Mouse (Mus musculus): ENCODE results near the gene Pygo2.

Gene Pygo2

DNA sequence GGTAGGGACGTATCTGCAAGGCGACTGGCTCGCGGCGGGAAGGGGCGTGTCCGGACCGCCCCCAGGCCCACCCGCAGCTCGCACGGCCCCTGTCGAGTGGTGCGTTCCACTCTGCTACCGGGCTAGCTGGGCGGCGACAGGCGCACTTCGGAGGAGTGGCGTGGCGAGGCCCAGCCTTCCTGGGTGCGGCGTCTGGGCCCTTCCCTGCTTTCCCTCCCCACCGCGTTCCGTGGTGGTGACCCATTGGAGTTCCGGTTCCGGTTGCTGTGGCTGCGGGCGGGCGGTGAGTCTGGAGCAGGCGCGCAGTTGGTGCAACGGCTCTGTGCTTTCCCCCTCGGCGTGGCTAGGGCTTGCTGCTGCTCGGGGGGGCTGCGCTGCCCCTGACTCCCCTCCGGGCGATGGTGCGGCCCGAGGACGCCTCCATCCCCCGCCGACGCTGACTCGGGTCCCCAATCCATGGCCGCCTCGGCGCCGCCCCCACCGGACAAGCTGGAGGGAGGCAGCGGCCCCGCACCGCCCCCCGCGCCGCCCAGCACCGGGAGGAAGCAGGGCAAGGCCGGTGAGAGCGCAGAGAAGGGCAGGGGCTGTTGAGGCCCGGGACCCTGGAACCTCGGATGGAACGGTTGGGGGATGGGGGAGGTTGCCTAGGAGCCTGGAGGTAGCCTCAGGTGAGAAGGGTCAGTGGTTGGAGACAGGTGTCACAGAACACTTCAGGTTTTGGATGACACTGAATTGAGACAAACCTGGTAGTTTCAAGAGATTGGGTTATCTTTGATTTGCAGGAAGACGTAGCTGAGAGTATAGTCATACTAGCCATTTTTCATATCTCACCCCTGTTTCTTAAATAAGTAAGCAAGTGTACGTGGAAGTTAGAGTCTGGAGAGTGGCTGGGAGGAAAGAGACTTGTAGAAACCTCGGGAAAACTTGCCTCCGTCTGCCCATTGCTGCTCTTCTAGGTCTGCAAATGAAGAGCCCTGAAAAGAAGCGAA, at the start of gene Pygo2:
TSS of gene Pygo2 (plus strand) at position 44 of the 989 bp plus-strand sequence.
- CTCF ChIA-PET = no interaction called here

DNA sequence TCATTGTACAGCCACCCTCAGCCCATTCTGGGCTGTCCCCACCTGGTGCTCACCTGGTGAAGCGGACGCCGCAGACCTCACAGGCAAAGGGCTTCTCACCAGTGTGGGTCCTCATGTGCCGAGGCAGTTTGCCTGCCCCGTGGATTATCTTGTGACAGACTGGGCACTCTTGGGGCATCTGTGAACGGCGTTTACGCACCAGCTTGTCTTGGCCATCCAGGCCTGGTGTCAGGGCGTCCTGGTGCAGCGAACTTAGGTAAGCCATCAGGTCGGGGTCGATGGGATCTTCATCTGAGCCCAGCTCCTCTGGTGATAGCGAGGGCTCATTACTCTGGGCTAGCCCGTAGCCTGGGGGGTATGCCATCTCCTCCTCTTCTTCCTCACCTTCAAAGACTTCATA, 49.7 kb upstream of the Pygo2 start:
- CTCF ChIA-PET = interaction anchor here (1.7 kb wide), 1 partner anchor 16 kb away, joined by 5 read pairs; no protein-coding TSS in a partner anchor

DNA sequence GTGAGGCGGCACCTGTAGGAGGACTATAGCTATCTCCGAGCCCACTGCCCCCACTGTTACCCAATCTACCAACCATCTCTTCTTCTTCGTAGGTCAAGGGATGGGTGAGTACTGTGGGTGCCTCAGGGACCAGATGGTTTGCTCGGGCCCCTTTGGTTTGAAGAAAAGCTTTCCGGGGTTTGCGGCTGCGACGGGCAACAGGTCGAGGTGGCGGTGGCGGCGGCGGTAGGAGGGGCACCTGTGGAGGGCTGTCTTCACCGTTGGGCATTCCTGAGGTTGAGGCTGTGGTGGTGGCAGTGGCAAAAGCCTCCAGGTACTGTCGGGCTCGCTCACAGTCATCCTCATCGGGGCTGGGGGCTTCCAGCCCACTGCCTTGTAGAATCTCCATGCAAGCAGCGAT, 49.3 kb upstream of the Pygo2 start:
- CTCF ChIA-PET = interaction anchor here (1.7 kb wide), 1 partner anchor 15 kb away, joined by 5 read pairs; no protein-coding TSS in a partner anchor

DNA sequence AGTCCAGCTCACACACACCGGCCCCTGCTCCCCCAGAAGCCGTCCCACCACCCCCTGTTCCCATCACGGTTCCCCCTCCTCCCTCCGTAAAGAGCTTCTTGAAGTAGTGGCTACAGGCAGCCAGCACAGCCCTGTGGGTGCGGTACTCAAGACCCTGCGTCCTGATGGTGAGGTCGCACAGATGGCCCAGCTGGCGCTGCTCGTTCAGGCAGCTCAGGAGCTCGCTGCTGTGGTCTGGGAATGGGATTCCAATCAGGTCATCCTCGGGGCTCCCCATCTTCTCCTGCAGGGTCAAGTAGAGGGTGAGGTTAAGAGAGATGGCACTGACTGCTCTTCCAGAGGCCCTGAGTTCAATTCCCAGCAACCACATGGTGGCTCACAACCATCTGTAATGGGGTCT, 48.8 kb upstream of the Pygo2 start:
- CTCF ChIA-PET = no interaction called here

DNA sequence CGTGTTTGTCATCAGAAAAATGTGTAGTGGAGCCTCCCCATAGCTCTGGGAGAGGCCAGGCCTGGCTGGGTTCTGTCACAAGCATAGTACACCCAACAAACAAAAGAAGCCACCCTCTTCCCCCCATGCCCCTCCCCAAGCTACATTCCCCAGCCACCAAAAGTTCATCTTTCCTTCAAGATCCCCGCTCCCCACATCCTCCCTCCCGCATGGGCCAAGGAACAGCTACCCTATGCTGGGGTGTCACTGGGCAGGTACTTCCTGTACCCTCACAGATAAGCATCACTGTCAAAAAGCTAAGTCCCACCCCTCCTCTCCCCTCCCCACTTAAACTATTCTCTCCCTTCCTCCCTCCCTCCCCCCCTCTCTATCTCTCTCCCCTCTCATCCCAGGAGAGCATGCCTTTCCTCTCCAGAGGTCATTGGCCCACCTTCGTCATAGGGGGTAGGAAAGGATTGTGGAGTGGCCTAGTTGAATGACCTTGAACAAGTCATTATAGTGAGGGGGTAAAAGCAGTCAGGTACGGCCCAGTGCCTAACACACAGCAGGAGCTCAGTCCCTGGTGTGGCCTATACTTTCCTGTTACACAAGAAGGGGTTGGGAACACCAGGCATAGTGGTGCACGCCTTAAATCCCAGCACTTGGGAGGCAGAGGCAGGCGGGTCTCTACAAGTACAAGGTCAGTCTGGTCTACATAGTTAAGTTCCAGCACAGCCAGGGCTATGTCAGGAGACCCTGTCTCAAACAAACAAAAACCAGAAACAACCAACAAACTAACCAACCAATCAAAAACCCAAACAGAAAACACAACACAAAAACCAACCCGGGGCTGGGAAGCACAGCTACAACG, 47.8 kb upstream of the Pygo2 start:
- CTCF ChIA-PET = interaction anchor here (1.0 kb wide), 1 partner anchor 9 kb away, joined by 4 read pairs; no protein-coding TSS in a partner anchor

DNA sequence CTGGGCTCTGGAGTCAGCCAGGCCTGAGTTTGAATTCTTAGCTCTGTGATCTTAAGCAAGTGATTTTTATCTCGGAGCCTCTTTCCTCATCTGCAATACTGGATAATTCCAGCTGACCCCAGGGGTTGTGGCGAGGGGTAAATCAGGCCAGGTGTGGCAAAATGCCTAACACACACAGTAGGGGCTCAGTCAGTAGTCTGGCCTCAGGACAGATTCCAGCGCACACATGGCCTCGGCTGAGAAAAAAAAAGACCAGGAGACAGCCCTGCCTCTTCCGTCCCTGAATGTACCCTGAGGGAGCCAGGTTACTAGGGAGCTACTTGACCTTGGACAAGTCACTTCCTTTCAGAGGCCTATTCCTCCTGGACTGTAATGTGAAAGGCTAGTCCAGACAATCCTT, 47.1 kb upstream of the Pygo2 start:
- CTCF ChIA-PET = interaction anchor here (1.0 kb wide), 1 partner anchor 9 kb away, joined by 4 read pairs; no protein-coding TSS in a partner anchor

DNA sequence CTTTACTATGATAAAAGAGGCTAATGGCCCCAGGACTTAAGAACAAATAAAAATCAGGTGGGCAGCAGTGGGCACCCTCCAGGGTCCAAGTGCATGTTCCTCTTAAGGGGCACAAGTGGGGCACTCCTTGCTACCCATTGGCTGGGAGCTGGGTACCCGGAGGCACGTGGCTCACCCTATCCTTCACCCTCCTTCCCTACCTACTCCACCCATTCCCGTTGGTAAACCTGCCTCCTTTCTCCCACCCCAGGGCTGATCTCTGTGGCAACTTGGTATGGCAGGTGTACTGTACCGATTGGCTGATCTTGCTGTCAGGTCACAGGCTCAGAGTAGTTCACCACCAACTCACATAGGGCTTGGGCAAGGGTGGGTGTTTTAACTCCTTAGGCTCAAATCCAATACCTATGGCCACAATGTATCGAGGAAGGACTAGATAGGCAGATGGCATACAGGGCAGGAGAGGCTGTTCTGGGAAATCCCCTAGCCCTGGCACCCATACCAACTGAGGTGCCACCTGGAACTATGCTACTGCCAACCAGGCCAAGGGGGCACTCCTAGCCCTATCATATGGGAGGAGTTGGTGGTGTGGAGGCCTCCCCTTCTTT, 46.3 kb upstream of the Pygo2 start:
- CTCF ChIA-PET = interaction anchor here (1.1 kb wide), 1 partner anchor 9 kb away, joined by 3 read pairs; no protein-coding TSS in a partner anchor

DNA sequence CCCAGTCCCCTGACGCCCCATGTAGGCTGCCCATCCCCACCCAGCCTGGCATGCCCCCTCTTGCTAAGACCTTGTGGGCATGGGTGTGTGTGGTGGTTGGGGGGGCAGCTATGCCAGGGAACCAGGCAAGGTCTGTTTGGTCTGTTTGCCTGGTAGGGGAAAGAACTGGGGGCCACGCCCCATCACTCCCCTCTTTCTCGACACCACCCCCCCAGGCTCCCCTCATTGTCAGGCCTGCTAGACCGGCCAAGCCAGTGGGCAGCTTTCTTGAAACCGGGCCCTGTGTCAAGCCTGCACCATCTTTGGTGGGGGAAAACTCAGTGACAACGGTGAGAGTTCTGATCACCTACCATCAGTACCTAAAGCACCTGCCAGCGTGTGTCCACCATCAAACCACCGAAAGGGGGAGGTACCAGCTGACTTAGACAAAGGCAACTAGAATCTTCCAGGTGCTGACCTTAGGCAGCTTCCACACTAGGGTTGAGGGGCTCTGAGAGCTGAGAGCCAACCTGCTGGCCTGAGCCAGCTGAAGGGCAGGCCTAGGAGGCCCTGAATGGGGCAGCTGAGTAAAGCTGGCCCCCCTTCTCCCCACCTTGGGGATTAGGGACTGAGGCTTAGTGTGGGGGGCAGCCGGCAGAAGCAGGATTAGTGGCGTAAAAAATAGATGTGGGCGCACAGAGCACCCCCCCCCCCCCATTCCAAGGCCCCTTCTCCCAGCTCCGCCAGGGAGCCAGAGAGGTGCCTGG, 45.5 kb upstream of the Pygo2 start:
- CTCF ChIA-PET = interaction anchor here (0.6 to 1.1 kb wide), 7 partner anchors 8 to 75 kb away, joined by 3 to 7 read pairs (median 4); no protein-coding TSS in a partner anchor

DNA sequence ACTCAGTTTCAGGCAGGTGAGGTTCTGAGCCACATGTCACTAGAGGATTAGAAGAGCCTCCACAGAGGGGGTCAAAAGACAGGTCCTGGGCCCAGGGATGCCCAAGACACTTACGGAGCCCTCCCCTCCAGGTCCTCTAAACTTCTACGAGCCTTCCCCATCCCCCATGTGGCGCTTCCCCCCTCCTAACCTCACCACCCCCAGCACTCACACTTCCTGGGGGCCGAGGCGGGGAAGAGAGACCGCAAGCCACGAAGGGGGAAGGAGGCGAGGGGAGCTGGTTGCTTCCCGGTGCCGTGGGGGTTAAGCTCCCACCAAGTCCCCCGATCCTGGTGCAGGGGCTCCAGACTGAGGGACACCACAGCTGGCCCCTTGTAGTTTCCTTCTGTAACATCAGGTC, 44.6 kb upstream of the Pygo2 start:
- CTCF ChIA-PET = interaction anchor here (0.6 to 1.0 kb wide), 6 partner anchors 11 to 74 kb away, joined by 3 to 5 read pairs (median 4); no protein-coding TSS in a partner anchor

DNA sequence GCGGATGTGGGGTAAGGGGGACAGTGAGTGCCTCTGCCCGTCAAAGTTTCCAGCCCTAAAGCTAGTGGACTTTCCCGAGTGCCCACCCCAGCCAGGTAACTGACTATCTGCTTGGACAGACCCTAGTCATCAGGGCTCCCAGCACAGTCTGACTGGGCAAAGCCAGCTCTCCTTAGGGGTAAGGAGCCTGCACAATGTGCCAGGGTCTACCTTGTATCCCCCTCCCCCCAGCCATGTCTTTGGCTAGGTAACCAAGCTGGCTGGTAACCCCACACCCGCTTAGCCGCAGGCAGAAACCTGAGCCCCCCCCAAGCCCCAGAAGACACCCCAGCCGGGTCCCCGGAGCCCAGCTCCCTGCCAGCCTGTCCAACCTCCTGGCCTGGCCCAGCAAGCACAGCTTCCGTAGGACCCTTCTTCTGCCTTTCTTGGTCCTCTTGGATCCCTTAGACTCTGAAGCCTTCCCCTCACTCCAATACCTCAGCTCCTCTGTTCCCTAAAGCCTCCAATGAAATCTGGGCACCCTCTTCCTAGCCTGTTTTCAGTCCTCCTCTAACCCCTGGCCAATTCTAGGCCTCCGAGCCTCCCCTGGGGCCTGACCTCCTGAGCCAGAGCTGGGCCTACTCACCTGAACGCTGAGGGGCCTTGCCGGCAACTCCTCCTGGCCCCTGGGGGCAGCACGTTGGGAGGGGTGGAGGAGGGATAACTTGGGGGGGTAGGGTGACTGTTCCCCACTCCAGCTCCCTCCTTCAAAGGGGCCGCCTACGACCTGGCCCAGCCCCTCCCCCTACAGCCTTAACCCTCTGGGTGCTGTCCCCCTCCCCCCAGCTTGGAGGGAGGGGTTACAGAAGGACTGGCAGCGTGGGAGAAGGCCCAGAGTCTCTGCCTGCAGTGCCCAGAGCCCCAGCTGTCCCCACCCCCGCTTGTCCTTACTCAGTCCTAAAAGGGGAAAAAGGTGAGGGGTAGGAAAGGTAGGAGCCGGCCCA, 43.3 kb upstream of the Pygo2 start:
- CTCF ChIA-PET = interaction anchor here (0.6 kb wide), 1 partner anchor 64 kb away, joined by 3 read pairs; no protein-coding TSS in a partner anchor

DNA sequence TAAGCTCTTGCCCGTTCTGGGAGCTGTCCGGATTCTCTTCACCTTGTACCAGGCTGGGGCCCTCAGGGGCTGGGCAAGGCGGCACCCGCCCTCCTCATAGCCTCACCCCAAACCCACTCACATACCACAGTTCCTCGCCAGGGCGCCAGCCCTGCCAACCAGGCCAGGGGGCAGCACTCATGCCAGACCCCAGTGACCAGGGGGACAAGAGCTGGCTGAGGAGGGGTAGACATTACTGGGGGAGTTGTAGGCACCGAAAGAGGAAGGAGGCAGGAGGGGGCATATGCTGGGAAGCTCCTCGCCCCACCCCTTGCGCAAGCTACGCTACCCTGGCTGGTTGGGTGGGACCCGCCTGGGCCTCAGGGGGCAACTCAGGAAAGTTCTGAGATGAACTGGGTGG, 42.4 kb upstream of the Pygo2 start:
- CTCF ChIA-PET = no interaction called here

DNA sequence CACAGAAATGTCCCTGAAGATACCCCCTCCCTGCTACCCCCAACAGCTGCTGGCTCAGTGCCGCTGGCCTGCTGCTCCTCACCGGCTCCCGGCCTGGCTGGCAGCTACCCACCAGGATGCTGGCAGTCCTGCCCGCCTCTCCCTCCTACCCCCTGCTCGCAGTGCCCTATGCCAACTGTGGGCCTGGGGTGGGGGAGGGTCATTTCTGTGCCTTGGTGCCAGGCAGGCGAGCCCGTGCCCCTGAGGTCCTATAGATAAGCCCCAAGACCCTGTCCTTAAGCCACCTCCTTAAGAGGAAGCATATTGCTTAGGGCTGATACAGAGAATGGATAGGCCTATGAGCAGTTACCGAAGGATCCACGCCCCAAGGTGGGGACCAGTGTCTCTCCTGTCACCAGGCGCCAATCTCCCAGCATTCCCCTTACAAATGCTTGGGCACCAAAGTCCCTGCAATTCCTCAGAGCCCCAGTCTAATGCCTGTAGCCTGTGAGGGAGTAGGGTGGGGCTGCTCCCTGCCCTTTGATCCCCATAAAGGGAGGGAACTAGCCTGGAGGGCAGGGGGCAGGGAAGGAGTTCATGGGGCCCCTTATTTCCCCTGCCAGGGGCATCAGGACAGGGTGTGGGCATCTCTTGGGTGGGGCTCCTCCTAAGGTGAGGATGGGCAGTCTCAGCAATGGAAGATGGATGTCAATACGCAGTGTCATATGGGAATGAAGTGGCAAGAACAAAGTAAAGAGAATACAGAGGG, 41.7 kb upstream of the Pygo2 start:
- CTCF ChIA-PET = no interaction called here

DNA sequence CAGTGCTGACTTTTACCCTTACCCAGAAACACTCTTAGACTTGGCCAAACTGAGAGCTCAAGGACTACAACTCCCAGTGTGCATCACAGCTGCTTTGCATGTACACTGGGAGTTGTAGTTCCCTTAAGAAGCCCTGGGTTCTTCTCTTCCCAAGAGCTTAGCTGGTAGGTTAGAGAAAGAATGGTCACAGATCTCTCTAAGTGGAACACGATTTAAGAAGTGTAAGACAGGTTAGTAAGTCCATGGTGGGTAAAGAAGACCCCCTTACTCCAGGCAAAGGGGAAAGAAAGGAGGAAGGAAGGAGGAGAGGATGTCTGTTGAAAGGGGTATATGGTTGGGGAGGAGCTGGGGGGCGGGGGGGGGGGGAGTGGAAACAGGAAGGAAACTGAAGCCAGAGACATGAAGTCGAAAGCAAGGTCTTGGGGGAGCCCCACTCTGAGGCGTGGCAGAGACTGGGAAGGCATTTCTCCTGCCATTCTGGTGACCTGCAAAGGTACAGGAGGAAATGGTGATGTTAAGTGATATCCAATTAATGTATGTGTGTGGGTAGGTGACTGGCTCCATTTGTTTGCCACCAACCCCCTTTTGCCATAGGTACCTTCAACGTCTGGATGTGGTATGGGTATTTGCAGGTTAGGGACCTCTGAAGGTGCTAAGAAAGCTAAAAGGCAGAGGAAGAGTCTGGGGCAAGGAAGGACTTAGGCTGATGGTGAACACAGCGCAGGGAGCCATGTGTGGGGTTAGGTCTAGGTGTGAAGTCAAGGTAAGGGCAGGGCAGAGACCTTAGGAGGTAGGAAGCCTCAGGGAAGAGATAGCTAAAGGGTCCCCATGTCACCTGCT, 40.9 kb upstream of the Pygo2 start:
- CTCF ChIA-PET = interaction anchor here (0.6 kb wide), 1 partner anchor 63 kb away, joined by 3 read pairs; no protein-coding TSS in a partner anchor

DNA sequence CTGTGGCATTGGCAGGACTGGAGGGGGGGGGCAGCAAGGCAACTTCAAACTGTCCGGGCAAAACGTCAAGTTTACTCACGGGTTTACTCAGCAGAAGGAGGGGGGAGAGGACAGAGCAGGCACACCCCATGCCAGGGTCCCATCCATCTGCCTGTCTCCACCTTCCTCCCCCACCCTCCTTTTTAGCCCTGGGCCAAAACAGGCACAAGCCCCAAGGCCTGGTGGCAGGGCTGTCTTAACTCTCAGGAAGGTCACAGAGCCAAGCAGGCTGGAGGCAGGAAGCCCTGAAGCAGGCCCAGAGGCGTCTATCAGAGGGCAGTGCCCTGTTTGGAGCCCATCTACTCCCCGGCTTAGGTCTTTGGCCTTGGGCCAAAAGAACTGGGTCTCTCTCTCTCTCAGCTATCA, 39.9 kb upstream of the Pygo2 start:
- CTCF ChIA-PET = interaction anchor here (0.6 to 1.0 kb wide), 3 partner anchors 27 to 1033 kb away, joined by 3 to 5 read pairs (median 3); partner anchors contain the start of gene Adam15

DNA sequence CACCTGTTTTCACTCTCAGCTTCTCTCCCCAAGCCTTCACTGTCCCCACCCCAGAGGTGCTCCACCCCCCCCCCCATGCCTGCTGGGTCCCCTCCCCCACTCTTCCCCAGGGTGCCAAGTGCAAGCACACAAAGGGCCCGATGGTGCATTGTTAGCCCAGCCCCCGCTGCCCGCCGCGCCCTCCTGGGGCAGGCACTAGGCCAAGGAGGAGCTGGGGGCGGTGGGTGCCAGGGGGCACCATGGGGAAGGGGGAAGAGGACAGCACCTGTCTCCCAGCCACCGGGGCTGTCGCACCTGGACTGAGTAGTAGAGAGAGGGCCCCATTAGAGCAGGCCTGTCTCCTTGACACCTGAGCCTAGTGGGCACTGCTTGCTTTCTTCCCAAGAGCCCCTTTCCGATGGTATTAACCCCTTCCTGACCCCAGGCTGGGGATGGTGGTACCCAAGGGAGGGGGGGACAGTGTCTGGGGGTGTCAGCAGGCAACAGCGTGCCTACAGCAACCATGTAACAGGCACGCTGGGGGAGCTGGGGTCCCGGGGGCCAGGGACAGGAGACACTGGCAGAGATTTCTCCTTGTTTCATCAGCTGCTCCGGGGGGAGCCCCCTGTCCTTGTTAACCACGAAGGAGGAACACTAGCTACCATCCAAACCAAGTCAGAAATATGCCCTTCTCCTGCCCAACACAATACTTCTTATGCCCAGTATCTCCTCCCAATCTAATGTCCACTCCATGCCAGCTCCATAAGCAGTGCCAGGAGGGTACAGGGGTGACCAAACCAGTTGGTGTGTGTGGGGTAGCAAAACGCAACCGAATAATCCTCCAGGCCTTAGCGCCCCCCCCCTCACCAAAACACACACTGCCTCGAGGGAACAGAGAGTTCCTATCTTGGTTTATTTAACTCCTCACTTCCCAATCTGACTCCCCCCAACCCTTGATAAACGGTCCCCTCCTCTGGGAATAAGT, 39.0 kb upstream of the Pygo2 start:
- CTCF ChIA-PET = interaction anchor here (0.6 to 1.0 kb wide), 7 partner anchors 9 to 1032 kb away, joined by 3 to 10 read pairs (median 5); partner anchors contain the start of gene Adam15
